Mouse (Mus musculus) limb, embryonic 13.5 days (tissue): ENCODE results near the gene Ube2c. TPM values are rescaled to one million over a fixed set of nuclear protein-coding genes. Genes with fewer than 3 reads are reported as not detected.

ENCODE experiments used
- ATAC-seq: fragments of 200-750 bp; cut with Nextera tagmentation; 2 replicates; pipeline ENCODE4 v1.8.0; 2017; ENCODE audit warnings: low read depth, moderate number of reproducible peaks, moderate TSS enrichment; ENCODE audit not compliant: low FRiP score
- H3K27ac ChIP-seq: fragments of 300-500 bp; sonication (generic); 2 replicates; pipeline ENCODE4 v1.5.1; 2015; ENCODE audit warnings: inconsistent platforms, mild to moderate bottlenecking, moderate library complexity
- H3K27me3 ChIP-seq: fragments of 300-500 bp; sonication (generic); 2 replicates; pipeline ENCODE4 v1.6.1; 2015; ENCODE audit warnings: mild to moderate bottlenecking, inconsistent platforms
- H3K36me3 ChIP-seq: fragments of 300-500 bp; sonication (generic); 2 replicates; pipeline ENCODE4 v1.6.1; 2015; ENCODE audit warnings: inconsistent platforms, mild to moderate bottlenecking, moderate library complexity
- H3K4me1 ChIP-seq: fragments of 300-500 bp; sonication (generic); 2 replicates; pipeline ENCODE4 v1.6.1; 2015; ENCODE audit warnings: inconsistent platforms
- H3K4me2 ChIP-seq: fragments of 300-500 bp; sonication (generic); replicated peaks from 2 replicates; pipeline ENCODE4 v1.6.1; 2015; ENCODE audit warnings: inconsistent platforms, mild to moderate bottlenecking, moderate library complexity
- H3K4me3 ChIP-seq: fragments of 300-500 bp; sonication (generic); 2 replicates; pipeline ENCODE4 v1.5.1; 2015; ENCODE audit warnings: moderate library complexity, mild to moderate bottlenecking, inconsistent platforms
- H3K9ac ChIP-seq: fragments of 300-500 bp; sonication (generic); 2 replicates; pipeline ENCODE4 v1.6.1; 2015; ENCODE audit warnings: mild to moderate bottlenecking, inconsistent platforms
- H3K9me3 ChIP-seq: fragments of 300-500 bp; sonication (generic); 2 replicates; pipeline ENCODE4 v1.6.1; 2016; ENCODE audit warnings: inconsistent platforms
- WGBS: fragments of 180-500 bp; shearing (Covaris S2); methylation state at CpG from one replicate; pipeline ENCODE4 v1.1.7; 2015; 5-methylcytosine and 5-hydroxymethylcytosine counted together
- polyA plus RNA-seq: library from polyadenylated mRNA; unstranded; fragments of >200 nt; fragmentation: Nextera tagmentation; extraction: Ambion mirVana; gene quantifications from 2 replicates; pipeline ENCODE4 v1.2.1, GENCODE M21; 2015

Ube2c gene
- 432 and 450 TPM in 2 replicates for polyA plus RNA-seq

DNA sequence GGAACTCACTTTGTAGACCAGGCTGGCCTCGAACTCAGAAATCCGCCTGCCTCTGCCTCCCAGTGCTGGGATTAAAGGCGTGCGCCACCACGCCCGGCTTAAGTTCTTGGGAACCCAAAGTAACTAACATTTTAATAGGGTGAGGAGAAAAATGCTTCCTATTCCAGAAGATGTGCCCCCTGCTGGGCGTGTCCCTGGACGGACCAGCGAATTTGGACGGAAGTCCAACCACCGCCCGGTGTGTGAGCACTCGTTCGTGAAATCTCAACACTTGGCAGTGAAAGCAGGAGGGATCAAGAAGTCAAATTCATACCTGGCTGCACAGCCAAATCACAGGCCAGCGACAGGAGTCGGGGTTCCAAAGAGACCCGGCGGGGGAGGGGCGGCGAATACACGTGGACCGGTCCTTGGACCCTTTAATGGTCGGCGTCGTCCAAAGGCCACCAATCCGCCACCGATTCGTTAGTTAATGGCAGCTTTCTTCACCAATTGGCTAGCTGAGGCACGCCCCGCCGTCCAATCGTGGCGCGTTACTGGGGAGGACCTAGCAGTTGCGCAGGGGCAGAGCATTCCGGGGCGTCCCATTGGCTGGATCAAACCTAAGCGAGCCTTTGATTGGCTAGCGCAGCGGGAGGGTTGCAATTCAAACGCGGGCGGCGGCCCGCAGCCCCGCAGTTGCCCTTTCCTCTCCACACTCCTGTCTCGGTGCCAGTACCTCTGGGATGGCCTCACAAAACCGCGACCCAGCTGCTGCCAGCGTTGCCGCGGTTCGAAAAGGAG lies at the start of gene Ube2c:
TSS of gene Ube2c (plus strand) at position 641 of the 780 bp plus-strand sequence.
- Histone ChIP-seq H3K27me3 (no peaks in the 10 kb centered on the region), H3K4me3 (peak within 1 kb of the TSS; percentile 95), H3K9me3 (no peaks in the 10 kb centered on the region), H3K4me1 (peaks cover 34% of the 10 kb centered on the region), H3K9ac (peak within 1 kb of the TSS; percentile 89), H3K27ac (peak within 1 kb of the TSS; percentile 65; the same call in 1 of the 2 replicates), H3K36me3 (peaks cover 60% of the 10 kb centered on the region), H3K4me2 (peak within 1 kb of the TSS; percentile 93)
- peak; percentile 99 for ATAC-seq
- WGBS = 2% methylated on average over 53 of the region's 53 CpGs

GRCm38 (mm10) chr2:164723276-164723675 lies 46.4 kb upstream of the Ube2c start:
- Histone ChIP-seq H3K27ac (no peak overlapping the region), H3K9me3 (peaks cover 6% of the 10 kb centered on the region; the same call in 1 of the 2 replicates), H3K27me3 (no peaks in the 10 kb centered on the region), H3K4me2 (no peak overlapping the region), H3K36me3 (no peaks in the 10 kb centered on the region), H3K9ac (no peak overlapping the region), H3K4me3 (no peak overlapping the region), H3K4me1 (no peaks in the 10 kb centered on the region)
- WGBS = 64% methylated on average over 4 of the region's 4 CpGs
- ATAC-seq = no peak

DNA sequence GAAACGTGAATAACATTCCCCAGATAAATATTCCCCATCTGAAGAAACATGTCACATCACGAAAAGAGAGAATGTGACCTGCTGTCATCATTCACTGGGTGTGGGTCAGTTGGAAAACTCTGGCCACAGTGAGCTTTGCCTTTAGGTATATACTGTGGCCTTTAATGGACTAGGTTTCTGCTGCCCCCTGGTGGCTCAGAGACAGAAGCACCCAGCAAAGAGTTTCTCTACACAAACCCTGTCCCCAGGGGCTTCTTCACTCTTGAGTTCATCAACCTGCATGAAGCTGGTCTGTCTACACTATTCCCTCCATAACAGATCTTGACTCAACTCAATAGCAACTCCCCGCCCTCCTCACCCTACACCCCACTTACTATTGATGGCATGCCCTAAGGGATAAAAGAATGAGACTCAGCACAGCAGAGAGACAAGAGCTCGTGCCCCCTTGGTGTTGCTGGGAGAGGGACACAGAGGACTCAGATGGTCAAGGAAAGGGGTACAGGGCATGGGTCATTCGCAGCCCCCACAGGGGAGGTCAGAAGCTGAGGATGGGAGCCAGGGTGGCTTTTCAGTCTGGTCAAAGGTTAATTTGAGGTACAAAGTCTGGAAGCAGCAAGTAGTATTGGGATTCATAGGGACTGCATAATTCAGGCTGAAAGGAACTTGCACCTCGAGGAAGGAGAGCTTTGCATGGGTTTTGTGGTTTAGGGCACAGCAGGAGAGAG lies 43.6 kb upstream of the Ube2c start:
- Histone ChIP-seq H3K27ac (no peak overlapping the region), H3K4me3 (no peak overlapping the region), H3K27me3 (no peaks in the 10 kb centered on the region), H3K4me2 (no peak overlapping the region), H3K9me3 (peaks cover 6% of the 10 kb centered on the region; the same call in 1 of the 2 replicates), H3K36me3 (no peaks in the 10 kb centered on the region), H3K9ac (no peak overlapping the region), H3K4me1 (no peaks in the 10 kb centered on the region)
- ATAC-seq = no peak
- 27% methylated on average over 6 of the region's 6 CpGs for WGBS

GRCm38 (mm10) chr2:164731719-164732118 lies 38.0 kb upstream of the Ube2c start:
- ATAC-seq = no peak
- H3K4me1 ChIP-seq = no peaks in the 10 kb centered on the region
- H3K9me3 ChIP-seq = no peaks in the 10 kb centered on the region
- 68% methylated on average over 5 of the region's 5 CpGs for WGBS
- no peak overlapping the region for H3K4me2 ChIP-seq
- no peak overlapping the region for H3K4me3 ChIP-seq
- no peak overlapping the region for H3K27ac ChIP-seq
- H3K36me3 ChIP-seq = no peaks in the 10 kb centered on the region
- H3K9ac ChIP-seq = no peak overlapping the region
- H3K27me3 ChIP-seq = no peaks in the 10 kb centered on the region

- Histone ChIP-seq H3K36me3 (no peaks in the 10 kb centered on the region), H3K4me1 (no peaks in the 10 kb centered on the region), H3K27me3 (no peaks in the 10 kb centered on the region), H3K4me3 (no peak overlapping the region), H3K9ac (no peak overlapping the region), H3K9me3 (no peaks in the 10 kb centered on the region), H3K27ac (no peak overlapping the region), H3K4me2 (no peak overlapping the region)
- no peak for ATAC-seq
- WGBS = 82% methylated on average over 2 of the region's 2 CpGs
These were observed 36.4 kb upstream of the Ube2c start for GRCm38 (mm10) chr2:164733259-164733658.

- H3K9ac ChIP-seq = no peak overlapping the region
- no peaks in the 10 kb centered on the region for H3K9me3 ChIP-seq
- H3K4me1 ChIP-seq = no peaks in the 10 kb centered on the region
- no peaks in the 10 kb centered on the region for H3K27me3 ChIP-seq
- no peak overlapping the region for H3K4me3 ChIP-seq
- no peaks in the 10 kb centered on the region for H3K36me3 ChIP-seq
- H3K27ac ChIP-seq = no peak overlapping the region
- 86% methylated on average over 5 of the region's 5 CpGs for WGBS
- no peak overlapping the region for H3K4me2 ChIP-seq
- no peak for ATAC-seq
These were observed 34.9 kb upstream of the Ube2c start for GRCm38 (mm10) chr2:164734839-164735238.

DNA sequence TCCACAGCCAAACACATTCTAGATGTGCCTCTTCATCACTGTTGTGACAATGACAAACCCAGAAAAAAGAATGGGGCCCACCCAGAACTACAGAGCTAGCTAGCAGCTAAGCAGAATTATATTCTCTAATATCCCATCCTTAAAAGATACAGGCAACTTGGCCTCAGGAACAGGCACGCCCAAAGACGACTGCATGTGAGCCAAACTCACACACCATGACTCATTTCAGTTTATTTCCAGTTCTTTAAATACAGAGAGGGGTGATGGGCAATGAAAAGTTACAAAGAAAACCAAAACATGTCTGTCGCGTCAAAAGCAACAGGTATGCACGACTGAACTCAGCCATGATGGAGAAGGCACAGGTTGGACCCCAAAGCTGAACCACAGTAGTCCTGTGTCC lies 34.3 kb upstream of the Ube2c start:
- H3K4me3 ChIP-seq = no peak overlapping the region
- ATAC-seq = no peak
- no peak overlapping the region for H3K27ac ChIP-seq
- H3K9me3 ChIP-seq = no peaks in the 10 kb centered on the region
- no peaks in the 10 kb centered on the region for H3K27me3 ChIP-seq
- 89% methylated on average over 5 of the region's 5 CpGs for WGBS
- no peaks in the 10 kb centered on the region for H3K4me1 ChIP-seq
- H3K36me3 ChIP-seq = no peaks in the 10 kb centered on the region
- H3K9ac ChIP-seq = no peak overlapping the region
- no peak overlapping the region for H3K4me2 ChIP-seq

DNA sequence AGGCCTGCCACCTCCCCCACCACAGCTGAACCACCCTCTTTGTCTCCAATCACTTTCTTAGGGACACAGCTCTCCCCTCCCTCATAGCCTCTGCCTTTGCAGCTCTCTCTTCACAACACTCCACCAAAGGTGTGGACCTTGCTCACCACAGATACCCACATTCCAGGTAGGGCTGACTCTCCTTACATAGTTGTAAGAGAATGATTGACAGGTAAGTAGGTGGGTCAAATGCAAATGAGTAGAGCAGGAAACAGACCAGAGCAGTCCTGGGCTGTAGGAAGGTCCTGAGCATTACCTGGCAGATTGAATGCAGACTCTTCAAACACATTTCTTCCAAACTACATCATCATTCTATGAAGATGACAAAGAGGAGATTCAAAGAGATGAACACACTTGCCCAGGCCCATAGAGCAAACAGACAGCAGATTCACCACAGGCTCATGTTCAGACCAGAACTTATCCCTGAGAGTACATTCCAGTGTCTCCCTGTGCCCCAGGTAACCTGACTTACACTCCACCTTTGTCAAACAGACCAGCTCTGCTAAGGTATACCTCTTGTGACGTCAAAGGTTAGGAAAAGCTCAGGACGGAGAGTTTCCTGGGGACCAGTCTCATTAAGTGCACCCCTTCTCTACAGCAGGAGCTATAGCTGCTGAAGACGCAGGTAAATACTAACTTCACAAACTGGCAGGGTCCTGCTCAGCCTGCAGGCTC lies 32.2 kb upstream of the Ube2c start:
- ATAC-seq = no peak
- H3K27me3 ChIP-seq = no peaks in the 10 kb centered on the region
- no peak overlapping the region for H3K4me2 ChIP-seq
- H3K9me3 ChIP-seq = no peaks in the 10 kb centered on the region
- H3K36me3 ChIP-seq = no peaks in the 10 kb centered on the region
- no peak overlapping the region for H3K4me3 ChIP-seq
- H3K27ac ChIP-seq = no peak overlapping the region
- H3K4me1 ChIP-seq = no peaks in the 10 kb centered on the region
- 56% methylated on average over 3 of the region's 3 CpGs for WGBS
- H3K9ac ChIP-seq = no peak overlapping the region

GRCm38 (mm10) chr2:164739876-164740275 lies 29.8 kb upstream of the Ube2c start:
- H3K4me3 ChIP-seq = no peak overlapping the region
- H3K27me3 ChIP-seq = no peaks in the 10 kb centered on the region
- ATAC-seq = no peak
- H3K27ac ChIP-seq = no peak overlapping the region
- H3K4me1 ChIP-seq = peaks cover 1% of the 10 kb centered on the region
- no peak overlapping the region for H3K9ac ChIP-seq
- 29% methylated on average over 7 of the region's 7 CpGs for WGBS
- no peaks in the 10 kb centered on the region for H3K36me3 ChIP-seq
- no peak overlapping the region for H3K4me2 ChIP-seq
- no peaks in the 10 kb centered on the region for H3K9me3 ChIP-seq

DNA sequence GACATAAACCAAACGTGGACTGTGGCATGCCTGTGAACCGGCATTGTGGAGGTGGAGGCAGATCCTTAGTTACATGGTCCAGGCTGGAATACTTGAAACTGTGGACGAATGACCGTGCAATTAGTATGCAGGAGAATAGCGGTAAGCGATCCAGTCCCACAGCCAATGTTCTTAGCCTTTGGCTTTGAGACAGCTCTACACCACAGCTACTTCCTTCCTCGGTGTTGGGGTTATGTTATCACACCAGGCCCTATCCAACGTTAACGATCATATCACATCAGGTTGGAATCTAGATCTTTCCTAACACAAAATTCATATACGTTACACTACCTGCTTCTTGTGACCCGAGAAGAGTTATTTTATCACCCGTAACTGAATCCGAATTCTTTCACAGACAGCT lies 24.7 kb upstream of the Ube2c start:
- Histone ChIP-seq H3K9me3 (no peaks in the 10 kb centered on the region), H3K4me1 (peaks cover 24% of the 10 kb centered on the region), H3K4me3 (peak overlapping the region; percentile 91), H3K27me3 (no peaks in the 10 kb centered on the region), H3K36me3 (peaks cover 23% of the 10 kb centered on the region), H3K27ac (no peak overlapping the region), H3K9ac (peak overlapping the region; percentile 97), H3K4me2 (peak overlapping the region; percentile 92)
- no peak for ATAC-seq
- 76% methylated on average over 13 of the region's 13 CpGs for WGBS

- WGBS = under 1% methylated on average over 69 of the region's 70 CpGs
- H3K4me3 ChIP-seq = peak within 1 kb of the TSS; percentile 91
These were observed 23.7 kb upstream of the Ube2c start, which contains the start of the genes Wfdc3 and Dnttip1 for GRCm38 (mm10) chr2:164745843-164746479. Wfdc3 (minus strand) TSS chr2:164745931. Dnttip1 (plus strand) TSS chr2:164745983.

More at GRCm38 (mm10) chr2:164745843-164746479, 23.7 kb upstream of the Ube2c start, which contains the start of the genes Wfdc3 and Dnttip1:
- H3K27me3 ChIP-seq = no peaks in the 10 kb centered on the region
- H3K4me2 ChIP-seq = peak within 1 kb of the TSS; percentile 92
- ATAC-seq = peak; percentile 96
- peak within 1 kb of the TSS; percentile 52; the same call in 1 of the 2 replicates for H3K27ac ChIP-seq
- H3K4me1 ChIP-seq = peaks cover 24% of the 10 kb centered on the region
- H3K36me3 ChIP-seq = peaks cover 33% of the 10 kb centered on the region
- peak within 1 kb of the TSS; percentile 97 for H3K9ac ChIP-seq
- no peaks in the 10 kb centered on the region for H3K9me3 ChIP-seq
